Mouse (Mus musculus): ENCODE measurements around the gene Tmem120b.

The Tmem120b gene

GRCm38 (mm10) chr5:123159446-123159845, 91.2 kb downstream of the Tmem120b start:
- DNase-seq (ENCODE audit: low spot score in 2 of 2), result no peak

DNA sequence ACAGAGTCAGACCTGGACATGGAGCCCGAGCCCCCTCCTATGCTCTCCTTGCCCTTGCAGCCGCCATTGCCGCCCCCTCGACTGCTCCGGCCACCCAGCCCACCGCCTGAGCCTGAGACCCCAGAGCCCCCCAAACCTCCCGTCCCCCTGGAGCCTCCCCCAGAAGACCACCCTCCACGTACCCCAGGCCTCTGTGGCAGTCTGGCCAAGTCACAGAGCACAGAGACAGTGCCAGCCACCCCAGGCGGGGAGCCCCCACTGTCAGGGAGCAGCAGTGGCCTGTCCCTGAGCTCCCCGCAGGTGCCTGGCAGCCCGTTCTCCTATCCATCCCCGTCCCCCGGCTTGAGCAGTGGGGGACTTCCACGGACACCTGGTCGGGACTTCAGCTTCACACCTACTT, 91.7 kb downstream of the Tmem120b start:
- DNase-seq (ENCODE audit: low spot score in 2 of 2), result no peak

GRCm38 (mm10) chr5:123160341-123160740, 92.1 kb downstream of the Tmem120b start:
- DNase-seq (ENCODE audit: low spot score in 2 of 2), result no peak

GRCm38 (mm10) chr5:123162942-123163341, 94.7 kb downstream of the Tmem120b start:
- DNase-seq (ENCODE audit: low spot score in 2 of 2), result no peak

DNA sequence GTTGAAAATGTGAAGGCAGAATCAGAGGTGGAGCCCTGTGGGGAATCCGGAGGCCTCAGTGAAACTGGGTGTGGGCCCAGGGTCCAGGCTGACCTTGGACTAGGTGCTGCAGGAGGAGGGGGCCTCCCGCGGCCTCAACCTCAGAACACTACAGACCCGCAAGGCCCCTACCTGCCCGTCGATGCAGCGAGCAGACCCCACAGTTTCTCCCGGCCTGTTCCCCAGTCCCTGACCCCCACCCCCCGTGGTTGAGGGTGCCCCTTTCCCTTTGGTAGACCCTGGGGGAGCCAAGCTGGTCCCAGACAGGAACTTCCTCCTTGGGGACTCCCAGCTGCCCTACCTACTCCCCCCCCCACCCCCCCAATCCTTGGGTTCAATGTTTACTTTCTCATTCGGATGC, 98.2 kb downstream of the Tmem120b start:
- no peak for DNase-seq (ENCODE audit: low spot score in 2 of 2)

All from frontal cortex, postnatal 25 days (tissue).